Mouse (Mus musculus) C2C12 (cell line): Measurements from ENCODE around the gene Klk13. TPM values are rescaled to one million over a fixed set of nuclear protein-coding genes. Genes with fewer than 3 reads are reported as not detected.
"Not testable (repeated sequence)": the region's sequence is repeated elsewhere in the genome, so short reads cannot be mapped to it uniquely, and the experiment has no call there.

ENCODE experiments used
- H3K27me3 ChIP-seq: one replicate; pipeline ENCODE4 v1.6.1; 2011; ENCODE audit not compliant: control insufficient read depth, insufficient read depth, insufficient read length
- H3K36me3 ChIP-seq: one replicate; pipeline ENCODE4 v1.6.1; 2011; ENCODE audit not compliant: control insufficient read depth, insufficient read depth
- H3K4me3 ChIP-seq: one replicate; pipeline ENCODE4 v1.5.1; 2011; ENCODE audit warnings: mild to moderate bottlenecking, control low read depth; ENCODE audit not compliant: poor library complexity, insufficient read depth, severe bottlenecking
- H3K79me2 ChIP-seq: one replicate; pipeline ENCODE4 v1.6.1; 2011; ENCODE audit not compliant: control insufficient read depth, insufficient read depth
- H3K79me3 ChIP-seq: one replicate; pipeline ENCODE4 v1.6.1; 2011; ENCODE audit warnings: low read depth, control low read depth
- H3ac ChIP-seq: one replicate; pipeline ENCODE3; 2011; ENCODE audit warnings: low read depth; ENCODE audit not compliant: control insufficient read depth, insufficient read length
- CEBPB ChIP-seq: IDR thresholded peaks from one replicate; pipeline ENCODE4 v1.6.1; 2011; ENCODE audit warnings: low read depth, mild to moderate bottlenecking, control low read depth, moderate library complexity
- CTCF ChIP-seq: IDR thresholded peaks from one replicate; pipeline ENCODE4 v1.5.1; 2011; ENCODE audit not compliant: control insufficient read depth, insufficient read depth, insufficient read length
- FOSL1 ChIP-seq: IDR thresholded peaks from one replicate; pipeline ENCODE4 v1.8.0; 2011; ENCODE audit warnings: mild to moderate bottlenecking, low read length; ENCODE audit not compliant: poor library complexity, insufficient read depth, severe bottlenecking
- MAX ChIP-seq: IDR thresholded peaks from one replicate; pipeline ENCODE4 v1.6.1; 2011; ENCODE audit warnings: mild to moderate bottlenecking, control low read depth
- MYOD1 ChIP-seq: IDR thresholded peaks from one replicate; pipeline ENCODE4 v1.6.1; 2011; ENCODE audit warnings: low read depth; ENCODE audit not compliant: control insufficient read depth, insufficient read length
- MYOG ChIP-seq: IDR thresholded peaks from one replicate; pipeline ENCODE4 v1.6.1; 2011; ENCODE audit not compliant: control insufficient read depth, insufficient read length; ENCODE audit errors: extremely low read depth
- USF1 ChIP-seq: IDR thresholded peaks from one replicate; pipeline ENCODE4 v1.6.1; 2011; ENCODE audit warnings: low read depth, mild to moderate bottlenecking, control low read depth, moderate library complexity
- long read RNA-seq, 2 experiments: library from polyadenylated mRNA; unstranded; transcript quantifications; one replicate each; pipeline ENCODE4 v2.0.0; 2019 to 2020
- polyA plus RNA-seq: library from polyadenylated mRNA; unstranded; fragments of >200 nt; fragmentation: generic; extraction: Trizol; gene quantifications from one replicate; pipeline ENCODE4 v1.2.1, GENCODE M21; 2012; ENCODE audit warnings: missing spikeins

Gene Klk13
- not detected for polyA plus RNA-seq
- long read RNA-seq, experiment 1 = 0 reads
- long read RNA-seq, experiment 2 = 0 reads

DNA sequence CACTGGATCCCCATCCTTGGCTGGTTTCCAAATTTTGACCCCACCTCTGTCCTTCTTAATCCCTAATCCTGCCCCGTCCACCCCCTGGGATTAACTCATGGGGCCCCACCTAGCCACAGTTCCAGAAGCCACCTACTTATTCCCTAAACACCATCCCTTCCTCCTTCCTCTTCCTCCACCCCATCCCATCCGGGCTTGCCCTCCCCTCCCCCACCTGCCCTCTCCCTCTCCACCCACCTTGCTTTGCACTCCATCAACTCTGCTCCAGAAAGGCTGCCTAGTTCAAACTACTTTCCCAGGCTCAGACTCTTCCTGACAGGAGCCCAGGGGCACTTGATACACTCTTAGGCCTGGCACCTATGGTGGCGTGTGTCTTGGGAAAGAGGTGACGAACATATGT lies at the start of gene Klk13:
Klk13 (plus strand) TSS at position 301 of the 400 bp plus-strand sequence.
- Histone ChIP-seq H3K79me3 (no peaks in the 10 kb centered on the region), H3K27me3 (peaks cover 4% of the 10 kb centered on the region), H3K4me3 (no peak within 1 kb of the TSS), H3K36me3 (no peaks in the 10 kb centered on the region), H3ac (no peak within 1 kb of the TSS), H3K79me2 (no peaks in the 10 kb centered on the region)
- TF ChIP-seq MAX = no peak
- TF ChIP-seq MYOG = no peak
- TF ChIP-seq FOSL1 = no peak
- no peak for TF ChIP-seq USF1
- TF ChIP-seq CEBPB = no peak
- no peak for TF ChIP-seq CTCF
- TF ChIP-seq MYOD1 = no peak

DNA sequence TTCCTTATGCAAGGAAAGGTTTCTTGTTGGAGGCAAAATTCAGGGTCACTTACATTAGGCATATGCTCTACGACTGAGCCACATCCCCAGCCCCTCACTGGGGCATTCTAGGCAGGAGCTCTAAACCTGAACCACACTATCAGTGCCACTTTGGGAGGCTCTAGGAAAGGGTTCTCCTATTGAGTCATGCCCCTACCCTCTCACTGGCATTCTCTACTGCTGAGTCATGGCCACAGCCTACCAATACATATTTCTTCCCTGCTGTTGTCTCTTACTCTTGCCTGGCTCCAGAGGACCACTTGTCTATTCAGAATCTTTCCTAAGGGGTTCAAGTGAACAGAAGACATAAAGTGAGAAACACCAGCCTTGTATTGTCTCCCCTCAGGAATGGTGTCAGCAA lies 49.6 kb upstream of the Klk13 start:
- Histone ChIP-seq H3K36me3 (no peaks in the 10 kb centered on the region), H3K4me3 (no peak overlapping the region), H3K27me3 (peaks cover 7% of the 10 kb centered on the region), H3ac (no peak overlapping the region), H3K79me3 (no peaks in the 10 kb centered on the region), H3K79me2 (no peaks in the 10 kb centered on the region)
- TF ChIP-seq CEBPB = peak; percentile 3
- peak; percentile 55 for TF ChIP-seq FOSL1
- no peak for TF ChIP-seq USF1
- no peak for TF ChIP-seq MAX
- TF ChIP-seq MYOG = no peak
- no peak for TF ChIP-seq CTCF
- no peak for TF ChIP-seq MYOD1

DNA sequence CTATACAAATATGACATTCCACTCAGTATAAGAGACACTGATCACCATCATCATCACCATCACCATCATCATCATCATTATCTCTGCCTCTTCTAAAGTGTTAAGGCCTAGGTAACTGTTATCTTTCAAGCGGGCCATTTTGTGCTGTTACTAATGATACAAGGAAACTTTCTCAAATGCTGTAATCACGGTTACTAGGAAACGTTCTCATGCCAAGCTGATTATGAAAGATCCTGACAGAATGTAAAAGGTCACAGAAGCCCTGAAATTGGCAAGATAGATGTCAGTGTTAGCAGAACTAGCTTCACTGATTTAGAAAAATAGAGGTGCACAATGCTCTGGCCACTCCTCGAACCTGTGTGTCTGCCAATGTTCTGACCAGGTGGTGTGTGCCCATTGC lies 45.1 kb upstream of the Klk13 start:
- H3K4me3 ChIP-seq, H3K27me3 ChIP-seq, H3K36me3 ChIP-seq, H3K79me3 ChIP-seq, H3K79me2 ChIP-seq, H3ac ChIP-seq: not testable (repeated sequence)

DNA sequence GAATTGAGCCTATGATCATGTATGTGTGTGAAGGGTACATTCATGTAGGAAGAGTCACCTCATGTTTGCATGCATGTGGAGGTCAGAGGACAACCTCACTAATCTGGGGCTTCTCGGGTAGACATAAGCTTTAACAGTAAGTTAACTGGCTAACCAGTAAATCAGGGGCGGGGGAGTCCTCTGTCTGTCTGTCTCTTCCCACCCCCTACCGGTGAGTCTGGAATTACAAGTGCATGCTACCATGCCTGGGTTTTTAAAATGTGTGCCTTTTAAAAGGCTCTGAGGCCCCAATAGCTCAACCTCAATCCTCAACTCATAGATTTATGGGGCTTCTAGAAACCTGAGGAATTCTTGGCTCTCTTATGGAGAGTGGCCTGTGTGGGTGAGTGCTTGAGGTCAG lies 43.8 kb upstream of the Klk13 start:
- H3K27me3 ChIP-seq = no peaks in the 10 kb centered on the region
- H3K36me3 ChIP-seq = no peaks in the 10 kb centered on the region
- H3K79me3 ChIP-seq = peaks cover 10% of the 10 kb centered on the region
- H3K79me2 ChIP-seq = peaks cover 18% of the 10 kb centered on the region
- TF ChIP-seq MAX = no peak
- no peak for TF ChIP-seq CTCF
- TF ChIP-seq FOSL1 = no peak
- no peak for TF ChIP-seq CEBPB
- no peak for TF ChIP-seq USF1
- no peak for TF ChIP-seq MYOG
- no peak for TF ChIP-seq MYOD1
- H3ac ChIP-seq = no peak overlapping the region
- no peak overlapping the region for H3K4me3 ChIP-seq

DNA sequence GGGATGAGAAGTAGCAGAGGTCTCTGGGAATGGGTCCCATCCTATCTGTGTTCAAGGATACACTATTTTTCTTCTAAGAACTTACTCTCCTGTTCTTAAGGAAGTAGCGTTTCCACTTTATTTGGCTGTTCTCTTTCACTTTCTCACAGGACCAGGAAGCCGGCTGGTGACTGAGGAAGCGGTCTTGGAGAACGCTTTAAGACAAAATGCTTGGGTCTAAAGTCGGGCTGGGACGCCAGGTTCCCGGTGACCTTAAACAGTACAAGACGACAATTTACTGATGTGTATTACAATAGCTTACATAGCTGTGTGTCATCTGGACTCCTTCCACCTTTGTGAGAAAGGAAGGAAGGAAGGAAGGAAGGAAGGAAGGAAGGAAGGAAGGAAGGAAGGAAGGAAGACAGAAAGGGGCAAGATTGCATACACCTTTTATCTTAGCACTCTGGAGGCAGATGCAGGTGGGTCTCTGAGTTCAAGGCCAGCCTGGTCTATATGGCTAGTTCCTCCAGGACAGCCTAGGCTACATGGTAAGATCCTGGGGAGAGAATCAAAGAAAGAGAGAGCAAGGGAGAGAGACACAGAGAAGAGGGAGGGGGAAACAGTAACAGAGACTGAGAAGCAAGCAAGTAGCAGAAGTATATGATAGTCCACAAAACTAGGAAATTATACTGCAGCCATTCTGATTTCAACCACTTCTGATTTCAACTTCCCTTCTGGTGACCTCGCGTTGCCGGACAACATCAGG lies 41.1 kb upstream of the Klk13 start:
- H3ac ChIP-seq = peak overlapping the region; percentile 18
- H3K27me3 ChIP-seq = no peaks in the 10 kb centered on the region
- TF ChIP-seq FOSL1 = no peak
- no peak for TF ChIP-seq MYOG
- TF ChIP-seq CTCF = no peak
- no peak for TF ChIP-seq USF1
- no peak for TF ChIP-seq MAX
- TF ChIP-seq CEBPB = no peak
- no peak for TF ChIP-seq MYOD1
- H3K79me3 ChIP-seq = peaks cover 11% of the 10 kb centered on the region
- H3K79me2 ChIP-seq = peaks cover 32% of the 10 kb centered on the region
- peaks cover 6% of the 10 kb centered on the region for H3K36me3 ChIP-seq
- H3K4me3 ChIP-seq = peak overlapping the region; percentile 60

DNA sequence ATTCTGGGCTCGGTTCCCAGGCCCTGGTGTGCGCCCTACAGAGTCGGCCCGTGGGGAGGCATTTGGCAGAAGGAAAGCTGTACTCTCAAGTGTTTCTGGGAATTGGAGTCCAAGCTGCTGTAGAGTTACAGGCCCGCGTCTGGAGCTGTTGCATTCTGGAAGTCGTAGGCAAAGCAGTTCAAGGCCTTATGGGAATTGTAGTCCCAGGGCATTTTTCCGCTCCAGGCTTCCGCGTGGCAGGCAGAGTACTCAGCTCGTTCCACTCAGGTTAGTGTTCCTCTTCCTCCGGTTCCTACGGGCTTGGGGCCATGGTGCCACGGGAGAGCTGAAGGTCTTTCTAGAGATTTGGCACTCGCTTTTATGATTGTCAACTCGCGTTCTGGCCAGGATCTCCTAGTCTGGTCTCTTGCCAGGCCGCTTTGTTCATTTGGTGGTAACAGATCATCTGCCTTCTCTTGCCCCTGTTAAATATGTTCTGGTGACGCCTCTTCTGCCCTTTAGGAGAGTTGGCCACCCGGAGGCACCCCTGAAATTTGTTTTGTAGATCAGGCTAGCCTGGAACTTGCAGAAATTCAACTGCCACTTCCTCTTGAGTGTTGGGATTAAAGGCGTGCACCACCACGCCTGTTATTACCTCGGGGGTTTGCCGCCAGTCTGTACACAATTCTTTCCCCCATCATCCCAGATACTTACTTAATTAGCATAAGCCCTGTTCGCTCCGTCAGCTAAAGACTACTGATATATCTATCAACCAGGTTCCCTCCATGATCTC lies 40.4 kb upstream of the Klk13 start, which contains the start of gene Ctu1:
Ctu1 (plus strand) TSS at position 208 of the 772 bp plus-strand sequence.
- H3K4me3 ChIP-seq = peak within 1 kb of the TSS; percentile 60
- peaks cover 10% of the 10 kb centered on the region for H3K36me3 ChIP-seq
- peaks cover 32% of the 10 kb centered on the region for H3K79me2 ChIP-seq
- no peaks in the 10 kb centered on the region for H3K27me3 ChIP-seq
- TF ChIP-seq MAX (peak; percentile 38), FOSL1 (no peak), MYOD1 (no peak)
- peaks cover 11% of the 10 kb centered on the region for H3K79me3 ChIP-seq
- peak within 1 kb of the TSS; percentile 77 for H3ac ChIP-seq
